18 mouse cellular contexts compared by ENCODE assay signal in the genomic region with DNA sequence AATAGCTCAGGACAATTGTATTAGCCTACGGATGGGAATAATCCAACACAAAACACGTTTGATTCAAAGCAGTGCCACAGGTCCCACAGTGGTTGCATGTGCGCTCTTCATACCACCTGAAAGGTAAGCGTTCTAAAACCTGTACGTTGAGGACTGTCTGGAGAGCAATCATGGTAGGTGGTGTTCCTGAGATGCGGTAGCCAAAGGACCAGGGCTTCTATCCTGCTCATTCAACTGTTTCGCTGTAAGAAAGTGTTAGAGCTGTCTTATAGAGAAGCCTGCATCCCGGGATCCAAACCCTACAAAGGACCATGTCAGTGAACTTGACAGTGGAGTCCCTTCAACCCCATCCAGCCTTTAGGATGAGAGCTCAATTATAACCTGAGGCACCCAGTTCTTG. TPM values are rescaled to one million over a fixed set of nuclear protein-coding genes. Genes with fewer than 3 reads are reported as not detected.
DNase-seq lines count a peak whose midpoint lies in the region; ATAC-seq and TF ChIP-seq lines count a peak whose summit lies in the region.
"Had no signal": no experiment of that assay in that cellular context is flagged by ENCODE, and none has a peak within 500 bp of the region (broad histone marks: within the 10 kb centered on the region; RNA-seq: fewer than 3 reads in every experiment).

No protein-coding gene starts in this region.

- H3K4me3 ChIP-seq in heart, embryonic 12.5 days = no peak overlapping the region
- H3K4me3 ChIP-seq in hindbrain, postnatal 0 days (ENCODE audit: low read length) = no peak overlapping the region
- no peak overlapping the region for H3K4me3 ChIP-seq in hindbrain, embryonic 11.5 days (ENCODE audit: low read depth, low read length)
- H3K4me3 ChIP-seq in lung, embryonic 15.5 days = no peak overlapping the region
- H3K4me3 ChIP-seq: midbrain, embryonic 12.5 days; neural tube, embryonic 12.5 days had no signal

- no peak for ATAC-seq in heart, embryonic 12.5 days (ENCODE audit: insufficient number of reproducible peaks, low FRiP score)
- ATAC-seq in hindbrain, postnatal 0 days = no peak
- ATAC-seq in hindbrain, embryonic 11.5 days (ENCODE audit: low FRiP score) = no peak
- no peak for ATAC-seq in lung, embryonic 15.5 days (ENCODE audit: borderline replicate concordance, extremely low read depth, low FRiP score, low TSS enrichment)
- ATAC-seq: inflammation-experienced regulatory T-cells, adult 6 months had no signal

- no peaks in the 10 kb centered on the region for H3K9me3 ChIP-seq in heart, embryonic 12.5 days (replicated peaks)
- H3K9me3 ChIP-seq in hindbrain, postnatal 0 days (ENCODE audit: low read length) = no peaks in the 10 kb centered on the region
- H3K9me3 ChIP-seq in hindbrain, embryonic 11.5 days (ENCODE audit: control insufficient read depth, low read length) = no peaks in the 10 kb centered on the region
- no peaks in the 10 kb centered on the region for H3K9me3 ChIP-seq in lung, embryonic 15.5 days
- H3K9me3 ChIP-seq: midbrain, embryonic 12.5 days; neural tube, embryonic 12.5 days had no signal

- no peak overlapping the region for H3K4me2 ChIP-seq in heart, embryonic 12.5 days
- no peak overlapping the region for H3K4me2 ChIP-seq in hindbrain, postnatal 0 days (ENCODE audit: low read depth, low read length)
- H3K4me2 ChIP-seq in hindbrain, embryonic 11.5 days (replicated peaks; ENCODE audit: low read depth, low read length) = no peak overlapping the region
- H3K4me2 ChIP-seq in lung, embryonic 15.5 days = no peak overlapping the region
- H3K4me2 ChIP-seq: midbrain, embryonic 12.5 days; neural tube, embryonic 12.5 days had no signal

- peak overlapping the region; percentile 98 for H3K27ac ChIP-seq in heart, embryonic 12.5 days (ENCODE audit: poor library complexity, severe bottlenecking)
- H3K27ac ChIP-seq in hindbrain, postnatal 0 days = peak overlapping the region; percentile 68; the same call in 1 of the 2 replicates
- no peak overlapping the region for H3K27ac ChIP-seq in hindbrain, embryonic 11.5 days (ENCODE audit: low read depth, low read length)
- peak overlapping the region; percentile 85 for H3K27ac ChIP-seq in lung, embryonic 15.5 days
- H3K27ac ChIP-seq: macrophage; midbrain, embryonic 12.5 days; neural tube, embryonic 12.5 days had no signal

- no peak for DNase-seq in heart, postnatal 25 days (ENCODE audit: low spot score)
- no peak for DNase-seq in hindbrain, postnatal 0 days (ENCODE audit: low spot score)
- no peak for DNase-seq in hindbrain, embryonic 11.5 days (ENCODE audit: low spot score)
- DNase-seq in lung, postnatal 14 days = no peak
- DNase-seq in urinary bladder, postnatal 36 days (ENCODE audit: low spot score in 2 of 2) = no peak
- DNase-seq: cerebellum, adult 18-20 months; cerebellum, postnatal 25 days; embryo, embryonic 11 days; liver; right cerebral cortex, adult 18-20 months; thymus, postnatal 36 days had no signal

- no peak for TF ChIP-seq CTCF in hindbrain, postnatal 0 days (IDR thresholded peaks at IDR 0.05; ENCODE audit: low read depth)

- H3K27me3 ChIP-seq in heart, embryonic 12.5 days (replicated peaks) = no peaks in the 10 kb centered on the region
- H3K27me3 ChIP-seq in hindbrain, postnatal 0 days (ENCODE audit: insufficient read depth, low read length) = no peaks in the 10 kb centered on the region
- H3K27me3 ChIP-seq in hindbrain, embryonic 11.5 days (ENCODE audit: control insufficient read depth, insufficient read depth, low read length) = no peaks in the 10 kb centered on the region
- no peaks in the 10 kb centered on the region for H3K27me3 ChIP-seq in lung, embryonic 15.5 days
- H3K27me3 ChIP-seq: midbrain, embryonic 12.5 days; neural tube, embryonic 12.5 days had no signal

- WGBS in heart, embryonic 12.5 days = 89% methylated on average over 8 of the region's 8 CpGs
- WGBS in hindbrain, postnatal 0 days = 88% methylated on average over 8 of the region's 8 CpGs
- WGBS in hindbrain, embryonic 11.5 days = 92% methylated on average over 8 of the region's 8 CpGs
- 87% methylated on average over 8 of the region's 8 CpGs for WGBS in lung, embryonic 15.5 days

- H3K36me3 ChIP-seq in heart, embryonic 12.5 days = no peaks in the 10 kb centered on the region
- H3K36me3 ChIP-seq in hindbrain, postnatal 0 days (ENCODE audit: insufficient read depth, low read length) = no peaks in the 10 kb centered on the region
- no peaks in the 10 kb centered on the region for H3K36me3 ChIP-seq in hindbrain, embryonic 11.5 days (ENCODE audit: control insufficient read depth, insufficient read depth, low read length)
- no peaks in the 10 kb centered on the region for H3K36me3 ChIP-seq in lung, embryonic 15.5 days
- H3K36me3 ChIP-seq: midbrain, embryonic 12.5 days; neural tube, embryonic 12.5 days had no signal

- intact Hi-C loops in heart, postnatal 25 days (cut with DNase I) = no loop called here

- H3K4me1 ChIP-seq in heart, embryonic 12.5 days (replicated peaks) = peaks cover 57% of the 10 kb centered on the region
- H3K4me1 ChIP-seq in hindbrain, postnatal 0 days (ENCODE audit: insufficient read depth, low read length) = peaks cover 3% of the 10 kb centered on the region; the same call in 1 of the 2 replicates
- no peaks in the 10 kb centered on the region for H3K4me1 ChIP-seq in hindbrain, embryonic 11.5 days (replicated peaks; ENCODE audit: control insufficient read depth, insufficient read depth, low read length)
- peaks cover 45% of the 10 kb centered on the region for H3K4me1 ChIP-seq in lung, embryonic 15.5 days

- no peak overlapping the region for H3K9ac ChIP-seq in heart, embryonic 12.5 days
- no peak overlapping the region for H3K9ac ChIP-seq in hindbrain, postnatal 0 days (replicated peaks; ENCODE audit: low read length)
- no peak overlapping the region for H3K9ac ChIP-seq in hindbrain, embryonic 11.5 days (ENCODE audit: low read depth, low read length)
- no peak overlapping the region for H3K9ac ChIP-seq in lung, embryonic 15.5 days
- H3K9ac ChIP-seq: midbrain, embryonic 12.5 days; neural tube, embryonic 12.5 days had no signal

RNA-seq across cellular contexts. Expression of gene Upb1, which starts 49.4 kb away (rescaled TPM):
- polyA plus RNA-seq in heart, embryonic 12.5 days (2016; fragmentation: Nextera tagmentation; extraction: Ambion mirVana) = 0.15 and 0.17 TPM in 2 replicates
- total RNA-seq in heart, postnatal 25 days (2021) = under 1 TPM; 0.22 to 0.70 TPM
- total RNA-seq in hindbrain, postnatal 0 days (2014; rRNA removed) = 0.26 and 0.50 TPM in 2 replicates
- polyA plus RNA-seq in hindbrain, postnatal 0 days (2015; fragmentation: Nextera tagmentation; extraction: Ambion mirVana) = 0.71 and 1.4 TPM in 2 replicates
- 0.11 TPM in 1 of 2 replicates, not detected in the other for polyA plus RNA-seq in hindbrain, embryonic 11.5 days (2014; fragmentation: Nextera tagmentation; extraction: Ambion mirVana)
- polyA plus RNA-seq in lung, embryonic 15.5 days (2015; fragmentation: Nextera tagmentation; extraction: Ambion mirVana) = 0.73 and 1.3 TPM in 2 replicates
- polyA plus RNA-seq: forebrain, embryonic 11.5 days had no signal
